Mouse (Mus musculus) spleen, adult 2 months (tissue): Measurements from ENCODE around the gene Tenm3. TPM values are rescaled to one million over a fixed set of nuclear protein-coding genes. Genes with fewer than 3 reads are reported as not detected.

Experiments used
- DNase-seq, 2 experiments: peaks; one replicate each; pipeline versions ENCODE4 v3.0.0 to v3.0.0-alpha.2; 2012 to 2021; ENCODE audit warnings: low spot score in 2 of 2, low read depth in 1 of 2
- H3K27ac ChIP-seq: fragments of 200-500 bp; 2 replicates; pipeline ENCODE4 v1.5.1; 2012; ENCODE audit warnings: low read length, inconsistent platforms; ENCODE audit not compliant: insufficient read depth
- H3K27me3 ChIP-seq: fragments of 200-500 bp; 2 replicates; pipeline ENCODE4 v1.6.1; 2012; ENCODE audit warnings: mild to moderate bottlenecking, moderate library complexity, low read length, inconsistent platforms; ENCODE audit not compliant: control insufficient read depth, insufficient read depth
- H3K36me3 ChIP-seq: fragments of 200-500 bp; 2 replicates; pipeline ENCODE4 v1.6.1; 2012; ENCODE audit warnings: mild to moderate bottlenecking, low read length, inconsistent platforms; ENCODE audit not compliant: control insufficient read depth, insufficient read depth
- H3K4me1 ChIP-seq: fragments of 200-500 bp; 2 replicates; pipeline ENCODE4 v1.6.1; 2011; ENCODE audit warnings: inconsistent platforms; ENCODE audit not compliant: control insufficient read depth, insufficient read depth, insufficient read length
- H3K4me3 ChIP-seq: fragments of 200-500 bp; 2 replicates; pipeline ENCODE4 v1.5.1; 2011; ENCODE audit warnings: mild to moderate bottlenecking, inconsistent platforms; ENCODE audit not compliant: insufficient read depth, insufficient read length; ENCODE audit errors: extremely low read depth
- CTCF ChIP-seq: fragments of 200-500 bp; IDR thresholded peaks from 2 replicates; pipeline ENCODE4 v1.5.1; 2011; ENCODE audit warnings: mild to moderate bottlenecking, inconsistent platforms; ENCODE audit not compliant: insufficient read depth, insufficient read length, insufficient replicate concordance; ENCODE audit errors: extremely low read depth
- POLR2A ChIP-seq: fragments of 200-500 bp; IDR thresholded peaks from 2 replicates; pipeline ENCODE4 v1.6.1; 2011; ENCODE audit warnings: low read depth, low read length, inconsistent platforms
- WGBS: fragments of 180-500 bp; shearing (Covaris S2); methylation state at CpG from one replicate; pipeline ENCODE4 v1.1.7; 2018; 5-methylcytosine and 5-hydroxymethylcytosine counted together
- polyA plus RNA-seq: library from polyadenylated mRNA; depleted of rRNA; stranded (reverse); fragments of >200 nt; gene quantifications from 2 replicates; pipeline ENCODE4 v1.2.3, GENCODE M21; 2012

Tenm3 gene
- polyA plus RNA-seq, 1 experiment, result 0.48 TPM

DNA sequence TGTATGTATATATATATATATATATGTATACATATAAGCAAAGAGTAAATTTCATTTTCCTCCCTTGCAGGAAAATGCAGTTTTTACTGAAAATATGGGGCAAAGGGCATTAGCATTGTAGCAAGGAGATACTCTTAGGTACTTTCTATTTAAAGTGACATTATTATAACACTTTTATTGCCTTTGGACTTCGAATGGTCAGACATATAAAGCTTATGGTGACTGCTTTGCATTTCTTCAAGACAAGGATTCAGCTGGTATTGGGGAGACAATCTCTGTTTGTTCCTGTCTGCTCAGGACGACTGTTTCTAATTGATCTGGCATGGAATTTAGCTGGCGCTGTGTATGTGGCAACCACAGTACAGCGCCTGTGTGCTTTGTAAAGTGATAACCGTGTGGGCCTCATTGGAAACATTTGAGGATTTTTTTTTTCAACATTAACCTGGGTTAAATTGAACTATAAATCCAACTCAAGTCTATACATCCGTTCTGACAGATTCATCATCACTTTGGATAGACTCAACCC lies 5.4 kb upstream of the Tenm3 start:
- H3K4me1 ChIP-seq, result no peaks in the 10 kb centered on the region
- WGBS, result 81% methylated on average over 6 of the region's 6 CpGs
- no peaks in the 10 kb centered on the region for H3K27me3 ChIP-seq
- no peak for DNase-seq
- no peak for TF ChIP-seq CTCF
- no peak for TF ChIP-seq POLR2A
- H3K4me3 ChIP-seq, result no peak overlapping the region
- H3K36me3 ChIP-seq, result no peaks in the 10 kb centered on the region
- no peak overlapping the region for H3K27ac ChIP-seq

DNA sequence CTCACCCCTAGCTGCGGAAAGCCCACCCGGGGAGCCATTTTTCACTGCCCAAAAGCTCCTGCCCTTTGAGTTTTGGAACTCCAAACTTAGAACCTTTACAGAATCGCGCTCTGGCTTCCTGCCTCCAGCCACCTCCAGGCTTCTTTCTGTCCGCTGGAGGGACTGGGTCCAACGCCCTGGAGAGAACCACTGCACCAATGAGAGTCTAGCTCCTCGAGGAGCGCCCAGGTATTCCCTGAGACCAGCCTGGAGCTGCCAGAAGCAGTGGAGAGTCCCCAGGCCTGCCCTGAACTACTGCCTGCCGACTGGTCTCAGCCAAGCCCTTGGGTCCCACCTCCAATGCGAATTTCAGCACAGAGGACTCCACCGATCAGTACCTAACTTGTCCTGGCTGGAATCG lies 1.2 kb upstream of the Tenm3 start:
- no peak for DNase-seq
- H3K4me3 ChIP-seq, result no peak overlapping the region
- H3K36me3 ChIP-seq, result no peaks in the 10 kb centered on the region
- H3K4me1 ChIP-seq, result peaks cover 2% of the 10 kb centered on the region; the same call in 1 of the 2 replicates
- 11% methylated on average over 12 of the region's 12 CpGs for WGBS
- TF ChIP-seq CTCF, result no peak
- TF ChIP-seq POLR2A, result no peak
- H3K27me3 ChIP-seq, result peaks cover 4% of the 10 kb centered on the region; the same call in 1 of the 2 replicates
- H3K27ac ChIP-seq, result no peak overlapping the region

- no peak for DNase-seq
- WGBS, result 4% methylated on average over 14 of the region's 14 CpGs
- Histone ChIP-seq H3K4me1 (peaks cover 2% of the 10 kb centered on the region; the same call in 1 of the 2 replicates), H3K27me3 (peaks cover 4% of the 10 kb centered on the region; the same call in 1 of the 2 replicates), H3K4me3 (no peak overlapping the region), H3K36me3 (no peaks in the 10 kb centered on the region), H3K27ac (no peak overlapping the region)
- TF ChIP-seq CTCF, result no peak
- TF ChIP-seq POLR2A, result no peak
Observed at GRCm38 (mm10) chr8:48844370-48844905, 687 bp upstream of the Tenm3 start.

GRCm38 (mm10) chr8:48842991-48843930 lies 490 bp downstream of the Tenm3 start:
- DNase-seq, result no peak
- WGBS, result 2% methylated on average over 57 of the region's 93 CpGs
- peaks cover 4% of the 10 kb centered on the region; the same call in 1 of the 2 replicates for H3K27me3 ChIP-seq
- no peaks in the 10 kb centered on the region for H3K36me3 ChIP-seq
- peaks cover 2% of the 10 kb centered on the region; the same call in 1 of the 2 replicates for H3K4me1 ChIP-seq
- no peak overlapping the region for H3K27ac ChIP-seq
- H3K4me3 ChIP-seq, result peak overlapping the region; percentile 45; the same call in 1 of the 2 replicates
- no peak for TF ChIP-seq CTCF
- TF ChIP-seq POLR2A, result no peak

GRCm38 (mm10) chr8:48842516-48842990 lies 1.2 kb downstream of the Tenm3 start:
- Histone ChIP-seq H3K27me3 (peaks cover 4% of the 10 kb centered on the region; the same call in 1 of the 2 replicates), H3K27ac (no peak overlapping the region), H3K4me1 (peaks cover 2% of the 10 kb centered on the region; the same call in 1 of the 2 replicates), H3K36me3 (no peaks in the 10 kb centered on the region), H3K4me3 (peak overlapping the region; percentile 39; the same call in 1 of the 2 replicates)
- WGBS, result under 1% methylated on average over 11 of the region's 11 CpGs
- TF ChIP-seq POLR2A, result no peak
- no peak for DNase-seq

DNA sequence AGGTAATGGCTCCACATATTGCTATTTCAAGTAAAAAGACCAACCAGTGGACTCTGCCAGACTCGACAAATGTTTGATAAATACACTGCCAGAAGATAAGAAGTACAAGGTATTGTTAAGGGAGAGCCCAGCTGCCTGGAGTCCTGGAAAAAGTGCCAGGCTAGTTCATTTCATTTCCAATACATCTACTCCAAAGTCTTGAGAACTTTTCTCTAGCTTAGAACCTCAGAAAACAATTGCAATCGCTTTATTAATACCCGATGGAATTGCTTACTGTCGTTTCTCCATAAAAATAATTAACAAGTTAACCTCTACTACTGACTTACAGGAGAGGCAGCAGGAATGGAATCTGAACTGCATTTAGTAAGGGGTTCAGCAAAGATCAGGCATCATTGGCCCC lies 1.7 kb downstream of the Tenm3 start:
- Histone ChIP-seq H3K27ac (no peak overlapping the region), H3K36me3 (no peaks in the 10 kb centered on the region), H3K27me3 (peaks cover 4% of the 10 kb centered on the region; the same call in 1 of the 2 replicates), H3K4me3 (no peak overlapping the region), H3K4me1 (peaks cover 2% of the 10 kb centered on the region; the same call in 1 of the 2 replicates)
- TF ChIP-seq POLR2A, result no peak
- no peak for TF ChIP-seq CTCF
- no peak for DNase-seq
- 15% methylated on average over 4 of the region's 4 CpGs for WGBS
